Mouse (Mus musculus): ENCODE measurements around the gene Mettl7b.

- TF ChIP-seq POLR2A (IDR thresholded peaks at IDR 0.05; ENCODE audit: insufficient read depth, low read depth, low read length) (peak; percentile 76), EP300 (IDR thresholded peaks at IDR 0.05; ENCODE audit: insufficient read depth, low read depth, low read length) (no peak)
Observed at GRCm38 (mm10) chr10:128933574-128933973, 27.2 kb downstream of the Mettl7b start, which contains the start of gene Itga7.
